Mouse (Mus musculus): ENCODE measurements around the gene Tspan31.
"Not testable (repeated sequence)": the region's sequence is repeated elsewhere in the genome, so short reads cannot be mapped to it uniquely, and the experiment has no call there.

Tspan31 gene

GRCm38 (mm10) chr10:127083915-127084306 lies 13.8 kb upstream of the Tspan31 start:
- DNase-seq (ENCODE audit: low spot score in 2 of 2) = no peak

GRCm38 (mm10) chr10:127083292-127083914 lies 13.3 kb upstream of the Tspan31 start:
- DNase-seq (ENCODE audit: low spot score in 2 of 2) = no peak

- DNase-seq (ENCODE audit: low spot score in 2 of 2) = no peak
Measured at GRCm38 (mm10) chr10:127081996-127082620, 12.0 kb upstream of the Tspan31 start.

GRCm38 (mm10) chr10:127080901-127081780 lies 11.1 kb upstream of the Tspan31 start:
- no peak for DNase-seq (ENCODE audit: low spot score in 2 of 2)

GRCm38 (mm10) chr10:127079665-127080391 lies 9.8 kb upstream of the Tspan31 start:
- no peak for DNase-seq (ENCODE audit: low spot score in 2 of 2)

GRCm38 (mm10) chr10:127078677-127079575 lies 8.9 kb upstream of the Tspan31 start:
- DNase-seq (ENCODE audit: low spot score in 2 of 2) = peak in 1 of 2 experiments; percentile 61

- no peak for DNase-seq (ENCODE audit: low spot score in 2 of 2)
Measured at GRCm38 (mm10) chr10:127078001-127078676, 8.1 kb upstream of the Tspan31 start.

GRCm38 (mm10) chr10:127077515-127077914 lies 7.5 kb upstream of the Tspan31 start:
- DNase-seq (ENCODE audit: low spot score in 2 of 2) = no peak

- DNase-seq (ENCODE audit: low spot score in 2 of 2) = no peak
Measured at GRCm38 (mm10) chr10:127076082-127076481, 6.0 kb upstream of the Tspan31 start.

- DNase-seq (ENCODE audit: low spot score in 2 of 2) = no peak
Measured at GRCm38 (mm10) chr10:127075651-127076050, 5.6 kb upstream of the Tspan31 start.

- no peak for DNase-seq (ENCODE audit: low spot score in 2 of 2)
Measured at GRCm38 (mm10) chr10:127075080-127075479, 5.0 kb upstream of the Tspan31 start, which contains the start of gene Agap2. Gene Agap2 (plus strand): TSS chr10:127075284.

GRCm38 (mm10) chr10:127073981-127074380 lies 3.9 kb upstream of the Tspan31 start:
- DNase-seq (ENCODE audit: low spot score in 2 of 2) = no peak

- DNase-seq (ENCODE audit: low spot score in 2 of 2) = not testable (repeated sequence)
Measured at GRCm38 (mm10) chr10:127072969-127073368, 2.9 kb upstream of the Tspan31 start.

GRCm38 (mm10) chr10:127072270-127072669 lies 2.2 kb upstream of the Tspan31 start:
- DNase-seq (ENCODE audit: low spot score in 2 of 2) = not testable (repeated sequence)

- DNase-seq (ENCODE audit: low spot score in 2 of 2) = no peak
Measured at GRCm38 (mm10) chr10:127071203-127071602, 1.1 kb upstream of the Tspan31 start.

GRCm38 (mm10) chr10:127069281-127070189 lies 529 bp downstream of the Tspan31 start:
- peak in 1 of 2 experiments; percentile 55 for DNase-seq (ENCODE audit: low spot score in 2 of 2)

GRCm38 (mm10) chr10:127068360-127069038 lies 1.6 kb downstream of the Tspan31 start:
- no peak for DNase-seq (ENCODE audit: low spot score in 2 of 2)

GRCm38 (mm10) chr10:127066519-127067018 lies 3.5 kb downstream of the Tspan31 start:
- DNase-seq (ENCODE audit: low spot score in 2 of 2) = no peak

All from cerebellum, postnatal 4 days (tissue).